Mouse (Mus musculus): ENCODE results near the gene Chchd4. TPM values are rescaled to one million over a fixed set of nuclear protein-coding genes. Genes with fewer than 3 reads are reported as not detected.
"Not testable (repeated sequence)": the region's sequence is repeated elsewhere in the genome, so short reads cannot be mapped to it uniquely, and the experiment has no call there.

Chchd4 gene
- polyA plus RNA-seq, 1 experiment: 0.15 TPM

- Histone ChIP-seq H3K4me3 (replicated peaks) (no peak overlapping the region), H3K9me3 (ENCODE audit: control insufficient read depth, low read length) (no peaks in the 10 kb centered on the region), H3K4me1 (ENCODE audit: control insufficient read depth) (no peaks in the 10 kb centered on the region), H3K36me3 (ENCODE audit: control insufficient read depth) (peaks cover 97% of the 10 kb centered on the region), H3K27me3 (ENCODE audit: control insufficient read depth) (no peaks in the 10 kb centered on the region)
- no peak for TF ChIP-seq TAL1 (IDR thresholded peaks at IDR 0.05; ENCODE audit: low read length)
- TF ChIP-seq GATA1 (IDR thresholded peaks at IDR 0.05; ENCODE audit: low read length): no peak
Observed at GRCm38 (mm10) chr6:91483371-91483770, 10.0 kb upstream of the Chchd4 start.

- Histone ChIP-seq H3K27me3 (ENCODE audit: control insufficient read depth) (no peaks in the 10 kb centered on the region), H3K4me1 (ENCODE audit: control insufficient read depth) (peaks cover 44% of the 10 kb centered on the region), H3K9me3 (ENCODE audit: control insufficient read depth, low read length) (no peaks in the 10 kb centered on the region), H3K4me3 (replicated peaks) (no peak overlapping the region), H3K36me3 (ENCODE audit: control insufficient read depth) (peaks cover 59% of the 10 kb centered on the region)
- TF ChIP-seq TAL1 (IDR thresholded peaks at IDR 0.05; ENCODE audit: low read length) (no peak), GATA1 (IDR thresholded peaks at IDR 0.05; ENCODE audit: low read length) (no peak)
Observed at GRCm38 (mm10) chr6:91476541-91476940, 3.2 kb upstream of the Chchd4 start.

GRCm38 (mm10) chr6:91474441-91475190 lies 1.3 kb upstream of the Chchd4 start:
- H3K27me3 ChIP-seq (ENCODE audit: control insufficient read depth): no peaks in the 10 kb centered on the region
- no peak for TF ChIP-seq TAL1 (IDR thresholded peaks at IDR 0.05; ENCODE audit: low read length)
- TF ChIP-seq GATA1 (IDR thresholded peaks at IDR 0.05; ENCODE audit: low read length): no peak
- H3K9me3 ChIP-seq (ENCODE audit: control insufficient read depth, low read length): no peaks in the 10 kb centered on the region
- peak overlapping the region; percentile 86 for H3K4me3 ChIP-seq (replicated peaks)
- peaks cover 46% of the 10 kb centered on the region for H3K4me1 ChIP-seq (ENCODE audit: control insufficient read depth)
- H3K36me3 ChIP-seq (ENCODE audit: control insufficient read depth): peaks cover 40% of the 10 kb centered on the region

GRCm38 (mm10) chr6:91473805-91474440 lies 577 bp upstream of the Chchd4 start:
- Histone ChIP-seq H3K36me3 (ENCODE audit: control insufficient read depth) (peaks cover 39% of the 10 kb centered on the region), H3K27me3 (ENCODE audit: control insufficient read depth) (no peaks in the 10 kb centered on the region), H3K4me1 (ENCODE audit: control insufficient read depth) (peaks cover 48% of the 10 kb centered on the region), H3K4me3 (replicated peaks) (peak overlapping the region; percentile 86), H3K9me3 (ENCODE audit: control insufficient read depth, low read length) (no peaks in the 10 kb centered on the region)
- TF ChIP-seq TAL1 (IDR thresholded peaks at IDR 0.05; ENCODE audit: low read length) (no peak), GATA1 (IDR thresholded peaks at IDR 0.05; ENCODE audit: low read length) (no peak)

GRCm38 (mm10) chr6:91472319-91472718 lies 1.0 kb downstream of the Chchd4 start:
- no peaks in the 10 kb centered on the region for H3K27me3 ChIP-seq (ENCODE audit: control insufficient read depth)
- no peak for TF ChIP-seq GATA1 (IDR thresholded peaks at IDR 0.05; ENCODE audit: low read length)
- no peak for TF ChIP-seq TAL1 (IDR thresholded peaks at IDR 0.05; ENCODE audit: low read length)
- H3K9me3 ChIP-seq (ENCODE audit: control insufficient read depth, low read length): no peaks in the 10 kb centered on the region
- peaks cover 48% of the 10 kb centered on the region for H3K4me1 ChIP-seq (ENCODE audit: control insufficient read depth)
- H3K36me3 ChIP-seq (ENCODE audit: control insufficient read depth): peaks cover 39% of the 10 kb centered on the region
- H3K4me3 ChIP-seq (replicated peaks): peak overlapping the region; percentile 86

- H3K27me3 ChIP-seq (ENCODE audit: control insufficient read depth); H3K9me3 ChIP-seq (ENCODE audit: control insufficient read depth, low read length): not testable (repeated sequence)
- Histone ChIP-seq H3K36me3 (ENCODE audit: control insufficient read depth) (peaks cover 40% of the 10 kb centered on the region), H3K4me1 (ENCODE audit: control insufficient read depth) (peaks cover 45% of the 10 kb centered on the region), H3K4me3 (replicated peaks) (peak overlapping the region; percentile 86)
Observed at GRCm38 (mm10) chr6:91471427-91471826, 1.9 kb downstream of the Chchd4 start.

GRCm38 (mm10) chr6:91470712-91471111 lies 2.6 kb downstream of the Chchd4 start:
- Histone ChIP-seq H3K4me1 (ENCODE audit: control insufficient read depth) (peaks cover 40% of the 10 kb centered on the region), H3K4me3 (replicated peaks) (no peak overlapping the region), H3K27me3 (ENCODE audit: control insufficient read depth) (no peaks in the 10 kb centered on the region), H3K9me3 (ENCODE audit: control insufficient read depth, low read length) (no peaks in the 10 kb centered on the region), H3K36me3 (ENCODE audit: control insufficient read depth) (peaks cover 42% of the 10 kb centered on the region)
- TF ChIP-seq TAL1 (IDR thresholded peaks at IDR 0.05; ENCODE audit: low read length) (no peak), GATA1 (IDR thresholded peaks at IDR 0.05; ENCODE audit: low read length) (no peak)

GRCm38 (mm10) chr6:91467106-91467505 lies 6.2 kb downstream of the Chchd4 start:
- peaks cover 67% of the 10 kb centered on the region for H3K36me3 ChIP-seq (ENCODE audit: control insufficient read depth)
- no peak for TF ChIP-seq GATA1 (IDR thresholded peaks at IDR 0.05; ENCODE audit: low read length)
- no peak for TF ChIP-seq TAL1 (IDR thresholded peaks at IDR 0.05; ENCODE audit: low read length)
- no peak overlapping the region for H3K4me3 ChIP-seq (replicated peaks)
- peaks cover 10% of the 10 kb centered on the region for H3K4me1 ChIP-seq (ENCODE audit: control insufficient read depth)
- no peaks in the 10 kb centered on the region for H3K27me3 ChIP-seq (ENCODE audit: control insufficient read depth)
- no peaks in the 10 kb centered on the region for H3K9me3 ChIP-seq (ENCODE audit: control insufficient read depth, low read length)

GRCm38 (mm10) chr6:91465756-91466155 lies 7.6 kb downstream of the Chchd4 start:
- peaks cover 1% of the 10 kb centered on the region; the same call in 1 of the 2 replicates for H3K4me1 ChIP-seq (ENCODE audit: control insufficient read depth)
- no peaks in the 10 kb centered on the region for H3K9me3 ChIP-seq (ENCODE audit: control insufficient read depth, low read length)
- H3K4me3 ChIP-seq (replicated peaks): no peak overlapping the region
- TF ChIP-seq GATA1 (IDR thresholded peaks at IDR 0.05; ENCODE audit: low read length) (no peak), TAL1 (IDR thresholded peaks at IDR 0.05; ENCODE audit: low read length) (no peak)
- no peaks in the 10 kb centered on the region for H3K27me3 ChIP-seq (ENCODE audit: control insufficient read depth)
- peaks cover 67% of the 10 kb centered on the region for H3K36me3 ChIP-seq (ENCODE audit: control insufficient read depth)
